Mouse (Mus musculus): Measurements from ENCODE around the gene Mei1.
A peak's percentile ranks its signal among the peaks of the same experiment; 100 is the strongest.

Gene Mei1

GRCm38 (mm10) chr15:82152435-82152834 lies 82.6 kb downstream of the Mei1 start:
- no peak for DNase-seq

GRCm38 (mm10) chr15:82156298-82156697 lies 86.5 kb downstream of the Mei1 start:
- DNase-seq = no peak

- no peak for DNase-seq
Measured at GRCm38 (mm10) chr15:82156902-82157301, 87.1 kb downstream of the Mei1 start.

GRCm38 (mm10) chr15:82158243-82159035 lies 88.6 kb downstream of the Mei1 start:
- DNase-seq = no peak

GRCm38 (mm10) chr15:82159471-82159870 lies 89.7 kb downstream of the Mei1 start:
- no peak for DNase-seq

GRCm38 (mm10) chr15:82160731-82161640 lies 91.2 kb downstream of the Mei1 start:
- no peak for DNase-seq

- DNase-seq = no peak
Measured at GRCm38 (mm10) chr15:82161965-82162600, 92.3 kb downstream of the Mei1 start.

GRCm38 (mm10) chr15:82163356-82164060 lies 93.7 kb downstream of the Mei1 start:
- no peak for DNase-seq

GRCm38 (mm10) chr15:82164061-82164399 lies 94.2 kb downstream of the Mei1 start:
- no peak for DNase-seq

- DNase-seq = no peak
Measured at GRCm38 (mm10) chr15:82164496-82164895, 94.7 kb downstream of the Mei1 start.

GRCm38 (mm10) chr15:82165332-82166239 lies 95.8 kb downstream of the Mei1 start:
- peak; percentile 73 for DNase-seq

- peak; percentile 15 for DNase-seq
Measured at GRCm38 (mm10) chr15:82166240-82167100, 96.7 kb downstream of the Mei1 start.

- peak; percentile 28 for DNase-seq
Measured at GRCm38 (mm10) chr15:82167201-82168168, 97.7 kb downstream of the Mei1 start.

GRCm38 (mm10) chr15:82169671-82170070 lies 99.9 kb downstream of the Mei1 start:
- DNase-seq = no peak

GRCm38 (mm10) chr15:82170437-82171377 lies 100.9 kb downstream of the Mei1 start:
- DNase-seq = peak; percentile 76

- DNase-seq = peak; percentile 77
Measured at GRCm38 (mm10) chr15:82172648-82173047, 102.9 kb downstream of the Mei1 start.

GRCm38 (mm10) chr15:82175091-82175490 lies 105.3 kb downstream of the Mei1 start:
- DNase-seq = no peak
